Mouse (Mus musculus) lung, postnatal 0 days (tissue): ENCODE measurements around the gene Rad50.
A peak's percentile ranks its signal among the peaks of the same experiment; 100 is the strongest.

Experiments used
- CTCF ChIP-seq: IDR thresholded peaks from 2 replicates; pipeline ENCODE4 v1.5.1; 2016; ENCODE audit warnings: antibody characterized with exemption, mild to moderate bottlenecking
- EP300 ChIP-seq: IDR thresholded peaks from 2 replicates; pipeline ENCODE4 v1.6.1; 2016; ENCODE audit warnings: antibody characterized with exemption, mild to moderate bottlenecking, control low read depth

DNA sequence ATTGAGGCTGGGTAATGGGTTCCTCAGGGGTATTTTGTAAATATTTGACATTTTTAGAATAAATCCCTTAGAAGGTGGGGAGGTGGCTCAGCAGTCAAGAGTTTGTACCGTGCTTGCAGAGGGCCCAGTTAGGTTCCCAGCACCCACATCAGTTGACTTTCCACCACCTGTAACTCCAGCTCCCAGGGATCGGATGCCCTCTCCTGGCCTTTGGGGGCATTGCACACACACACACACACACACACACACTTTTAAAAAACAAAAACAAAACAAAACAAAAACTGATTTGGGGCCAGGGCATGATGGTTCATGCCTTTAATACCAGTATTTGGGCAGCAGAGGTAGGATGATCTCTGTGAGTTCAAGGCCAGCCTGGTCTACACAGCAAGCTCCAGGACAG lies 83.0 kb downstream of the Rad50 start:
- peak; percentile 18; the same call in 1 of the 2 replicates for TF ChIP-seq CTCF
- TF ChIP-seq EP300 = no peak
